Mouse (Mus musculus) kidney, adult 2 months (tissue): Measurements from ENCODE around the gene Wnt5b.

Experiments used
- CTCF ChIP-seq: fragments of 200-500 bp; conservative IDR thresholded peaks from 2 replicates; pipeline ENCODE4 v1.5.1; 2011; ENCODE audit warnings: low read depth, mild to moderate bottlenecking, control low read depth, low read length, moderate library complexity, mixed read lengths; ENCODE audit not compliant: insufficient read depth, insufficient read length
- POLR2A ChIP-seq: fragments of 200-500 bp; IDR thresholded peaks from one replicate; pipeline ENCODE4 v1.6.1; 2011; ENCODE audit warnings: low read depth, low read length, control low read depth

DNA sequence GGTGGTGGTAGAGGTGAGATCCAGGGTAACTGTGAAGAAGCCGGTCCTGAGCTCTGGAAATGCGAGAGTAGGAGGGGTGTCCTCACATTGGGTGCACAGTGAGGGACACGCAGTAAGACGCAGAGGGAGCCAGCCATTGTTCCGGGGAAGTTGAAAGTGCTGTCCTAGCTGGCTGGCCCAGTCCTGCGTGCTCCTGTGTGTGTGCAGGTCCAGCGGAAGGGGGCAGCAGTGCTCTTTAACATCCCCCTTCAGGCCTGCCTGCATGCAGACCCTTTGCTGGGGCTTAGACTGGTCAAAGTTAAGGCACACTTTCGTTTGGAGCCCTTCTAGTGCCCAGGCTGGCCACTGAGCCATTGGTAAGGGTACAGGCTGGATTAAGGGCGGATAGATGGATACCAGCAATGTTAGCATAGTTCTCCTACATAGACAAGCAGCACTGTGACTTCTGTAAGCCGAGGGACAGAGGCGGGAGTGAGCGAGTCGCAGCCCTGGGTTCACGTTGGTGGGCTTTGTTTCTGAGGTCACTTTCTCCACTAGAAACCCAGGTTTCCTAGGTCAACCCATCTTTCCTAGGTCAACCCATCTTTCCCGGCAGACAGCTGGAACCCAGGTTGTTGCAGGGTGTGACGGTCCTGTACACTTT lies 61.1 kb downstream of the Wnt5b start:
- TF ChIP-seq POLR2A (no peak), CTCF (peak; percentile 54; the same call in 1 of the 2 replicates)
